Mouse (Mus musculus): ENCODE results near the gene Rgs3. TPM values are rescaled to one million over a fixed set of nuclear protein-coding genes. Genes with fewer than 3 reads are reported as not detected.
A peak's percentile ranks its signal among the peaks of the same experiment; 100 is the strongest.

The Rgs3 gene
- total and polyA plus RNA-seq, 2 experiments, result 9.6 to 13.0 TPM

- H3K9ac ChIP-seq (ENCODE audit: low read depth, low read length), result no peak overlapping the region
- H3K36me3 ChIP-seq (ENCODE audit: control insufficient read depth, insufficient read depth, low read length), result no peaks in the 10 kb centered on the region
- H3K27me3 ChIP-seq (ENCODE audit: control insufficient read depth, insufficient read depth, low read length), result no peaks in the 10 kb centered on the region
- no peak overlapping the region for H3K4me3 ChIP-seq (ENCODE audit: insufficient read depth, low read depth, low read length)
- peaks cover 4% of the 10 kb centered on the region for H3K4me1 ChIP-seq (ENCODE audit: control insufficient read depth, insufficient read depth, low read length)
- H3K79me2 ChIP-seq (ENCODE audit: control insufficient read depth, insufficient read depth, low read length), result no peaks in the 10 kb centered on the region
- no peak for TF ChIP-seq POLR2A (IDR thresholded peaks at IDR 0.05; ENCODE audit: extremely low read depth, insufficient read depth, low read length)
- H3K27ac ChIP-seq (replicated peaks; ENCODE audit: insufficient read depth, low read depth, low read length), result no peak overlapping the region
- 81% methylated on average over 15 of the region's 15 CpGs for WGBS
- DNase-seq (ENCODE audit: extremely low read depth, low read depth, low spot score), result no peak
Observed at GRCm38 (mm10) chr4:62659264-62659663, 99.6 kb downstream of the Rgs3 start.

GRCm38 (mm10) chr4:62659861-62660553 lies 100.4 kb downstream of the Rgs3 start:
- Histone ChIP-seq H3K4me1 (ENCODE audit: control insufficient read depth, insufficient read depth, low read length) (peaks cover 4% of the 10 kb centered on the region), H3K27me3 (ENCODE audit: control insufficient read depth, insufficient read depth, low read length) (no peaks in the 10 kb centered on the region), H3K4me3 (ENCODE audit: insufficient read depth, low read depth, low read length) (no peak overlapping the region), H3K36me3 (ENCODE audit: control insufficient read depth, insufficient read depth, low read length) (no peaks in the 10 kb centered on the region), H3K27ac (replicated peaks; ENCODE audit: insufficient read depth, low read depth, low read length) (no peak overlapping the region), H3K9ac (ENCODE audit: low read depth, low read length) (no peak overlapping the region), H3K79me2 (ENCODE audit: control insufficient read depth, insufficient read depth, low read length) (no peaks in the 10 kb centered on the region)
- TF ChIP-seq POLR2A (IDR thresholded peaks at IDR 0.05; ENCODE audit: extremely low read depth, insufficient read depth, low read length) (no peak), CTCF (IDR thresholded peaks at IDR 0.05; ENCODE audit: low read depth, low read length) (no peak)
- DNase-seq (ENCODE audit: extremely low read depth, low read depth, low spot score), result no peak
- WGBS, result 78% methylated on average over 14 of the region's 14 CpGs

- Histone ChIP-seq H3K27me3 (ENCODE audit: control insufficient read depth, insufficient read depth, low read length) (no peaks in the 10 kb centered on the region), H3K79me2 (ENCODE audit: control insufficient read depth, insufficient read depth, low read length) (no peaks in the 10 kb centered on the region), H3K4me1 (ENCODE audit: control insufficient read depth, insufficient read depth, low read length) (peaks cover 4% of the 10 kb centered on the region), H3K36me3 (ENCODE audit: control insufficient read depth, insufficient read depth, low read length) (no peaks in the 10 kb centered on the region), H3K9ac (ENCODE audit: low read depth, low read length) (no peak overlapping the region), H3K4me3 (ENCODE audit: insufficient read depth, low read depth, low read length) (no peak overlapping the region), H3K27ac (replicated peaks; ENCODE audit: insufficient read depth, low read depth, low read length) (no peak overlapping the region)
- no peak for DNase-seq (ENCODE audit: extremely low read depth, low read depth, low spot score)
- TF ChIP-seq POLR2A (IDR thresholded peaks at IDR 0.05; ENCODE audit: extremely low read depth, insufficient read depth, low read length), result no peak
- no peak for TF ChIP-seq CTCF (IDR thresholded peaks at IDR 0.05; ENCODE audit: low read depth, low read length)
- WGBS, result 50% methylated on average over 3 of the region's 3 CpGs
Observed at GRCm38 (mm10) chr4:62660554-62660864, 100.9 kb downstream of the Rgs3 start.

- Histone ChIP-seq H3K79me2 (ENCODE audit: control insufficient read depth, insufficient read depth, low read length) (no peaks in the 10 kb centered on the region), H3K27me3 (ENCODE audit: control insufficient read depth, insufficient read depth, low read length) (no peaks in the 10 kb centered on the region), H3K4me1 (ENCODE audit: control insufficient read depth, insufficient read depth, low read length) (peaks cover 4% of the 10 kb centered on the region), H3K4me3 (ENCODE audit: insufficient read depth, low read depth, low read length) (no peak overlapping the region), H3K27ac (replicated peaks; ENCODE audit: insufficient read depth, low read depth, low read length) (no peak overlapping the region), H3K36me3 (ENCODE audit: control insufficient read depth, insufficient read depth, low read length) (no peaks in the 10 kb centered on the region), H3K9ac (ENCODE audit: low read depth, low read length) (no peak overlapping the region)
- TF ChIP-seq POLR2A (IDR thresholded peaks at IDR 0.05; ENCODE audit: extremely low read depth, insufficient read depth, low read length) (no peak), CTCF (IDR thresholded peaks at IDR 0.05; ENCODE audit: low read depth, low read length) (no peak)
- WGBS, result 72% methylated on average over 8 of the region's 8 CpGs
- DNase-seq (ENCODE audit: extremely low read depth, low read depth, low spot score), result no peak
Observed at GRCm38 (mm10) chr4:62661311-62661849, 101.7 kb downstream of the Rgs3 start.

- TF ChIP-seq POLR2A (IDR thresholded peaks at IDR 0.05; ENCODE audit: extremely low read depth, insufficient read depth, low read length) (no peak), CTCF (IDR thresholded peaks at IDR 0.05; ENCODE audit: low read depth, low read length) (no peak)
- 51% methylated on average over 6 of the region's 6 CpGs for WGBS
- peak overlapping the region; percentile 71 for H3K27ac ChIP-seq (replicated peaks; ENCODE audit: insufficient read depth, low read depth, low read length)
Observed at GRCm38 (mm10) chr4:62663348-62663747, 103.7 kb downstream of the Rgs3 start.

GRCm38 (mm10) chr4:62665842-62666241 lies 106.2 kb downstream of the Rgs3 start:
- no peak for TF ChIP-seq POLR2A (IDR thresholded peaks at IDR 0.05; ENCODE audit: extremely low read depth, insufficient read depth, low read length)
- TF ChIP-seq CTCF (IDR thresholded peaks at IDR 0.05; ENCODE audit: low read depth, low read length), result no peak
- DNase-seq (ENCODE audit: extremely low read depth, low read depth, low spot score), result no peak
- H3K27ac ChIP-seq (replicated peaks; ENCODE audit: insufficient read depth, low read depth, low read length), result no peak overlapping the region
- no peak overlapping the region for H3K9ac ChIP-seq (ENCODE audit: low read depth, low read length)
- no peaks in the 10 kb centered on the region for H3K79me2 ChIP-seq (ENCODE audit: control insufficient read depth, insufficient read depth, low read length)
- WGBS, result 64% methylated on average over 2 of the region's 2 CpGs
- no peaks in the 10 kb centered on the region for H3K36me3 ChIP-seq (ENCODE audit: control insufficient read depth, insufficient read depth, low read length)
- peaks cover 7% of the 10 kb centered on the region for H3K4me1 ChIP-seq (ENCODE audit: control insufficient read depth, insufficient read depth, low read length)
- H3K4me3 ChIP-seq (ENCODE audit: insufficient read depth, low read depth, low read length), result no peak overlapping the region
- no peaks in the 10 kb centered on the region for H3K27me3 ChIP-seq (ENCODE audit: control insufficient read depth, insufficient read depth, low read length)

More at GRCm38 (mm10) chr4:62663348-62663747, 103.7 kb downstream of the Rgs3 start:
- H3K36me3 ChIP-seq (ENCODE audit: control insufficient read depth, insufficient read depth, low read length), result no peaks in the 10 kb centered on the region
- no peaks in the 10 kb centered on the region for H3K79me2 ChIP-seq (ENCODE audit: control insufficient read depth, insufficient read depth, low read length)
- no peak overlapping the region for H3K4me3 ChIP-seq (ENCODE audit: insufficient read depth, low read depth, low read length)
- no peak overlapping the region for H3K9ac ChIP-seq (ENCODE audit: low read depth, low read length)
- H3K4me1 ChIP-seq (ENCODE audit: control insufficient read depth, insufficient read depth, low read length), result peaks cover 4% of the 10 kb centered on the region
- no peak for DNase-seq (ENCODE audit: extremely low read depth, low read depth, low spot score)
- no peaks in the 10 kb centered on the region for H3K27me3 ChIP-seq (ENCODE audit: control insufficient read depth, insufficient read depth, low read length)
